Mouse (Mus musculus) heart, postnatal 0 days (tissue): Measurements from ENCODE around the gene Pld1.

Source experiments
- CTCF ChIP-seq: IDR thresholded peaks from 2 replicates; pipeline ENCODE4 v1.5.1; 2016; ENCODE audit warnings: antibody characterized with exemption, control low read depth, low read depth
- EP300 ChIP-seq: IDR thresholded peaks from 2 replicates; pipeline ENCODE4 v1.6.1; 2016; ENCODE audit warnings: antibody characterized with exemption, low read depth

- TF ChIP-seq CTCF (no peak), EP300 (no peak)
Measured at GRCm38 (mm10) chr3:28041236-28041635, 102.7 kb downstream of the Pld1 start.
